Comparison of ENCODE assay signal across 28 mouse cellular contexts in the genomic region with DNA sequence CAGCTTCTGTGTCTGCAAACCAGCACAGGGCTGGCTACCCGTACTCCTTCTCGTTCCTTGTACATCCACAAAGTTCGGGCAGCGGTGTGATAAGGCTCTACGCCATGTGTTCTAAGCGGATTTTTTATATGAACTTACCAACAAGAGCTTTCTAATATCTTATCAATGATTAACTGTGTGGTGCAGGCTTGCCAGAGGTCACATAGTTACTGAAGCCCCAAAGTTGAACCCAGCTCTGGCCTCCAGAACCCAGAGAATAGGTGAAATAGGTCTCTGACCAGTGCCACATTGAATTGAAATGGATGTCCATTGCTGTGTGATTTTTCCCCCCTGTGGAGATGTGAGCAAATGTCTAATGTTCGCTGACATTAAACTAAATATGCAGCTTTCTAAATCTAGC. TPM values are rescaled to one million over a fixed set of nuclear protein-coding genes. Genes with fewer than 3 reads are reported as not detected.
DNase-seq lines count a peak whose midpoint lies in the region; ATAC-seq and TF ChIP-seq lines count a peak whose summit lies in the region.
"Had no signal": no experiment of that assay in that cellular context is flagged by ENCODE, and none has a peak within 500 bp of the region (broad histone marks: within the 10 kb centered on the region; RNA-seq: fewer than 3 reads in every experiment).

No protein-coding gene starts in this region.

- no peak for ATAC-seq in kidney, embryonic 14.5 days (ENCODE audit: low FRiP score, low TSS enrichment)
- ATAC-seq in liver, postnatal 0 days, result no peak
- no peak for ATAC-seq in liver, embryonic 11.5 days (replicated peaks; ENCODE audit: low FRiP score)
- ATAC-seq in hindbrain, embryonic 11.5 days (ENCODE audit: low FRiP score), result no peak
- ATAC-seq: CD4-positive, CD25-positive, alpha-beta regulatory T cell, adult 4 months; forebrain, embryonic 16.5 days had no signal

- peak; percentile 46 for DNase-seq in kidney, adult 18-20 months
- no peak for DNase-seq in kidney, postnatal 10 days
- DNase-seq in kidney, adult 9 months, result peak; percentile 81
- no peak for DNase-seq in liver, postnatal 0 days
- DNase-seq in liver, embryonic 11.5 days (ENCODE audit: low spot score), result no peak
- peak; percentile 29 to 80 for DNase-seq in kidney, postnatal 36 days
- no peak for DNase-seq in hindbrain, embryonic 11.5 days (ENCODE audit: low spot score)
- DNase-seq: adrenal gland, adult 2 months; adrenal gland, postnatal 14 days; cerebellum, adult 11 months; cerebellum, adult 2 months; cerebellum, adult 9-11 months; cerebellum, postnatal 25 days; gastrocnemius, postnatal 10 days; gastrocnemius, postnatal 36 days; heart, adult 2 months; heart, postnatal 14 days; heart, postnatal 4 days had no signal

- no peak overlapping the region for H3K4me2 ChIP-seq in kidney, embryonic 14.5 days (replicated peaks; ENCODE audit: low read depth, low read length)
- peak overlapping the region; percentile 32; the same call in 1 of the 2 replicates for H3K4me2 ChIP-seq in liver, postnatal 0 days (ENCODE audit: low read depth, low read length)
- no peak overlapping the region for H3K4me2 ChIP-seq in liver, embryonic 11.5 days
- H3K4me2 ChIP-seq in hindbrain, embryonic 11.5 days (replicated peaks; ENCODE audit: low read depth, low read length), result no peak overlapping the region
- H3K4me2 ChIP-seq: embryonic facial prominence, embryonic 12.5 days; embryonic facial prominence, embryonic 15.5 days; heart, embryonic 13.5 days had no signal

- no peaks in the 10 kb centered on the region for H3K36me3 ChIP-seq in kidney, embryonic 14.5 days (ENCODE audit: control insufficient read depth, insufficient read depth, low read length)
- no peaks in the 10 kb centered on the region for H3K36me3 ChIP-seq in liver, postnatal 0 days (replicated peaks; ENCODE audit: insufficient read depth, low read length)
- H3K36me3 ChIP-seq in liver, embryonic 11.5 days (ENCODE audit: control insufficient read depth, insufficient read depth, low read length), result no peaks in the 10 kb centered on the region
- no peaks in the 10 kb centered on the region for H3K36me3 ChIP-seq in hindbrain, embryonic 11.5 days (ENCODE audit: control insufficient read depth, insufficient read depth, low read length)
- H3K36me3 ChIP-seq: embryonic facial prominence, embryonic 12.5 days; embryonic facial prominence, embryonic 15.5 days; forebrain, embryonic 12.5 days; heart, embryonic 10.5 days; heart, embryonic 13.5 days; hindbrain, embryonic 12.5 days had no signal

- H3K4me1 ChIP-seq in kidney, embryonic 14.5 days (ENCODE audit: control insufficient read depth, insufficient read depth, low read length), result peaks cover 3% of the 10 kb centered on the region; the same call in 1 of the 2 replicates
- peaks cover 14% of the 10 kb centered on the region for H3K4me1 ChIP-seq in liver, postnatal 0 days (ENCODE audit: insufficient read depth)
- no peaks in the 10 kb centered on the region for H3K4me1 ChIP-seq in liver, embryonic 11.5 days (replicated peaks; ENCODE audit: control insufficient read depth, insufficient read depth, low read length)
- no peaks in the 10 kb centered on the region for H3K4me1 ChIP-seq in hindbrain, embryonic 11.5 days (replicated peaks; ENCODE audit: control insufficient read depth, insufficient read depth, low read length)

- TF ChIP-seq EP300 in liver, postnatal 0 days (IDR thresholded peaks at IDR 0.05; ENCODE audit: low read depth), result no peak

- TF ChIP-seq CTCF in liver, postnatal 0 days (IDR thresholded peaks at IDR 0.05; ENCODE audit: low read depth), result no peak

- no peaks in the 10 kb centered on the region for H3K9me3 ChIP-seq in kidney, embryonic 14.5 days (ENCODE audit: control insufficient read depth, low read length)
- no peaks in the 10 kb centered on the region for H3K9me3 ChIP-seq in liver, postnatal 0 days (ENCODE audit: low read length)
- H3K9me3 ChIP-seq in liver, embryonic 11.5 days (ENCODE audit: control insufficient read depth, low read length), result no peaks in the 10 kb centered on the region
- H3K9me3 ChIP-seq in hindbrain, embryonic 11.5 days (ENCODE audit: control insufficient read depth, low read length), result no peaks in the 10 kb centered on the region
- H3K9me3 ChIP-seq: embryonic facial prominence, embryonic 15.5 days; forebrain, embryonic 12.5 days; heart, embryonic 10.5 days; hindbrain, embryonic 12.5 days had no signal

- H3K9ac ChIP-seq in kidney, embryonic 14.5 days (ENCODE audit: low read depth, low read length), result no peak overlapping the region
- no peak overlapping the region for H3K9ac ChIP-seq in liver, postnatal 0 days (replicated peaks)
- H3K9ac ChIP-seq in liver, embryonic 11.5 days (ENCODE audit: low read depth, low read length), result no peak overlapping the region
- H3K9ac ChIP-seq in hindbrain, embryonic 11.5 days (ENCODE audit: low read depth, low read length), result no peak overlapping the region
- H3K9ac ChIP-seq: embryonic facial prominence, embryonic 12.5 days; embryonic facial prominence, embryonic 15.5 days; forebrain, embryonic 12.5 days; heart, embryonic 13.5 days; hindbrain, embryonic 12.5 days had no signal

- H3K27me3 ChIP-seq in kidney, embryonic 14.5 days (ENCODE audit: control insufficient read depth, insufficient read depth, low read length), result no peaks in the 10 kb centered on the region
- 0 out of 2 replicates have a peak, but pooled peaks cover 8% of the 10 kb centered on the region for H3K27me3 ChIP-seq in liver, postnatal 0 days (ENCODE audit: insufficient read depth, low read length)
- H3K27me3 ChIP-seq in liver, embryonic 11.5 days (replicated peaks; ENCODE audit: control insufficient read depth, insufficient read depth, low read length), result peaks cover 34% of the 10 kb centered on the region
- H3K27me3 ChIP-seq in hindbrain, embryonic 11.5 days (ENCODE audit: control insufficient read depth, insufficient read depth, low read length), result no peaks in the 10 kb centered on the region
- H3K27me3 ChIP-seq: embryonic facial prominence, embryonic 12.5 days; embryonic facial prominence, embryonic 15.5 days; forebrain, embryonic 12.5 days; hindbrain, embryonic 12.5 days had no signal

- 90% methylated on average over 7 of the region's 7 CpGs for WGBS in kidney, embryonic 14.5 days
- WGBS in liver, postnatal 0 days (ENCODE audit: insufficient replicate concordance), result 70% methylated on average over 7 of the region's 7 CpGs
- 78% methylated on average over 7 of the region's 7 CpGs for WGBS in liver, embryonic 11.5 days
- WGBS in hindbrain, embryonic 11.5 days, result 96% methylated on average over 7 of the region's 7 CpGs

- no peak overlapping the region for H3K27ac ChIP-seq in kidney, embryonic 14.5 days (ENCODE audit: low read depth, low read length)
- H3K27ac ChIP-seq in liver, postnatal 0 days (ENCODE audit: low read depth), result no peak overlapping the region
- no peak overlapping the region for H3K27ac ChIP-seq in liver, embryonic 11.5 days (ENCODE audit: low read depth, low read length)
- H3K27ac ChIP-seq in hindbrain, embryonic 11.5 days (ENCODE audit: low read depth, low read length), result no peak overlapping the region
- H3K27ac ChIP-seq: embryonic facial prominence, embryonic 12.5 days; embryonic facial prominence, embryonic 15.5 days; forebrain, embryonic 12.5 days; heart, adult 2 months; heart, embryonic 10.5 days; heart, embryonic 13.5 days; hindbrain, embryonic 12.5 days had no signal

- H3K4me3 ChIP-seq in kidney, embryonic 14.5 days (ENCODE audit: low read length), result no peak overlapping the region
- no peak overlapping the region for H3K4me3 ChIP-seq in liver, postnatal 0 days (ENCODE audit: low read depth, low read length)
- H3K4me3 ChIP-seq in liver, embryonic 11.5 days (ENCODE audit: low read depth, low read length), result no peak overlapping the region
- H3K4me3 ChIP-seq in hindbrain, embryonic 11.5 days (ENCODE audit: low read depth, low read length), result no peak overlapping the region
- H3K4me3 ChIP-seq: embryonic facial prominence, embryonic 12.5 days; embryonic facial prominence, embryonic 15.5 days; forebrain, embryonic 12.5 days; heart, adult 2 months; heart, embryonic 10.5 days; heart, embryonic 13.5 days; hindbrain, embryonic 12.5 days had no signal

RNA-seq across cellular contexts. Expression of gene Prom1, which starts 1.3 kb away (rescaled TPM):
- 50.9 and 90.6 TPM in 2 replicates for polyA plus RNA-seq in kidney, embryonic 14.5 days (2014; fragmentation: Nextera tagmentation; extraction: Ambion mirVana)
- 9.4 and 9.7 TPM in 2 replicates for polyA plus RNA-seq in liver, postnatal 0 days (2015; fragmentation: Nextera tagmentation; extraction: Ambion mirVana)
- 23.0 and 23.9 TPM in 2 replicates for polyA plus RNA-seq in liver, embryonic 11.5 days (2014; fragmentation: Nextera tagmentation; extraction: Ambion mirVana)
- polyA plus RNA-seq in hindbrain, embryonic 11.5 days (2014; fragmentation: Nextera tagmentation; extraction: Ambion mirVana), result 125 and 136 TPM in 2 replicates
- polyA plus RNA-seq: C2C12 had no signal

Comparison
In these comparisons a context has a peak if more than half of its experiments do, and no peak if none do; other contexts are left out.
1. DNase-seq: peak in kidney, adult 18-20 months (single experiment), kidney, adult 9 months (single experiment) and kidney, postnatal 36 days (2 of 2); none in kidney, postnatal 10 days (single experiment), liver, postnatal 0 days (single experiment), liver, embryonic 11.5 days (single experiment) and hindbrain, embryonic 11.5 days (single experiment).